Mouse (Mus musculus) intestine, embryonic 16.5 days (tissue): ENCODE measurements around the gene Gm7347. TPM values are rescaled to one million over a fixed set of nuclear protein-coding genes. Genes with fewer than 3 reads are reported as not detected.

Experiments used
- polyA plus RNA-seq: library from polyadenylated mRNA; unstranded; fragments of >200 nt; fragmentation: Nextera tagmentation; extraction: Ambion mirVana; gene quantifications from 2 replicates; pipeline ENCODE4 v1.2.1, GENCODE M21; 2015

The Gm7347 gene
- polyA plus RNA-seq, 1 experiment from 2014 or later = not detected

Other genes with a start within 250 kb of the Gm7347 start
- not detected in 2 replicates for gene Gm21663, start 116.2 kb downstream of the Gm7347 start, polyA plus RNA-seq
- not detected in 2 replicates for gene Gm21671, start 104.2 kb downstream of the Gm7347 start, polyA plus RNA-seq
- gene Gm21680, start 85.9 kb downstream of the Gm7347 start, polyA plus RNA-seq = not detected in 2 replicates
- not detected in 2 replicates for gene Gm21698, start 69.9 kb downstream of the Gm7347 start, polyA plus RNA-seq
- not detected in 2 replicates for gene Gm1979, start 53.8 kb downstream of the Gm7347 start, polyA plus RNA-seq
- not detected in 2 replicates for gene Gm5862, start 35.7 kb downstream of the Gm7347 start, polyA plus RNA-seq
- gene Speer4a, start 19.0 kb downstream of the Gm7347 start, polyA plus RNA-seq = not detected in 2 replicates
- not detected in 2 replicates for gene Gm10471, start 30.7 kb upstream of the Gm7347 start, polyA plus RNA-seq
- not detected in 2 replicates for gene 5031410I06Rik, start 46.8 kb upstream of the Gm7347 start, polyA plus RNA-seq
- not detected in 2 replicates for gene Gm10220, start 62.8 kb upstream of the Gm7347 start, polyA plus RNA-seq
- not detected in 2 replicates for gene Gm7361, start 199.1 kb upstream of the Gm7347 start, polyA plus RNA-seq